Mouse (Mus musculus): ENCODE data around the gene Chmp4b. TPM values are rescaled to one million over a fixed set of nuclear protein-coding genes. Genes with fewer than 3 reads are reported as not detected.

Chmp4b gene
- polyA plus RNA-seq, 1 experiment from 2014 or later: 22.1 TPM

- H3K9me3 ChIP-seq (replicated peaks; ENCODE audit: control insufficient read depth, low read length, poor library complexity, severe bottlenecking): no peaks in the 10 kb centered on the region
- H3K36me3 ChIP-seq (ENCODE audit: control insufficient read depth, insufficient read depth, low read length): peaks cover 5% of the 10 kb centered on the region; the same call in 1 of the 2 replicates
- no peaks in the 10 kb centered on the region for H3K27me3 ChIP-seq (ENCODE audit: control insufficient read depth, insufficient read depth, low read depth, low read length)
- no peak for ATAC-seq
- no peak overlapping the region for H3K9ac ChIP-seq (ENCODE audit: low read depth, low read length)
- H3K4me1 ChIP-seq (ENCODE audit: control insufficient read depth, insufficient read depth, low read length): peaks cover 12% of the 10 kb centered on the region
- no peak overlapping the region for H3K4me3 ChIP-seq (ENCODE audit: low read depth, low read length)
- 97% methylated on average over 3 of the region's 3 CpGs for WGBS
- no peak overlapping the region for H3K4me2 ChIP-seq (ENCODE audit: low read length)
- no peak overlapping the region for H3K27ac ChIP-seq (ENCODE audit: low read length)
These were observed 35.3 kb downstream of the Chmp4b start for GRCm38 (mm10) chr2:154686819-154687218.

GRCm38 (mm10) chr2:154689391-154689790 lies 37.9 kb downstream of the Chmp4b start:
- no peak overlapping the region for H3K9ac ChIP-seq (ENCODE audit: low read depth, low read length)
- no peak overlapping the region for H3K27ac ChIP-seq (ENCODE audit: low read length)
- H3K9me3 ChIP-seq (replicated peaks; ENCODE audit: control insufficient read depth, low read length, poor library complexity, severe bottlenecking): no peaks in the 10 kb centered on the region
- WGBS: 94% methylated on average over 14 of the region's 14 CpGs
- no peaks in the 10 kb centered on the region for H3K27me3 ChIP-seq (ENCODE audit: control insufficient read depth, insufficient read depth, low read depth, low read length)
- peaks cover 5% of the 10 kb centered on the region; the same call in 1 of the 2 replicates for H3K36me3 ChIP-seq (ENCODE audit: control insufficient read depth, insufficient read depth, low read length)
- no peak overlapping the region for H3K4me2 ChIP-seq (ENCODE audit: low read length)
- no peak overlapping the region for H3K4me3 ChIP-seq (ENCODE audit: low read depth, low read length)
- ATAC-seq: no peak
- H3K4me1 ChIP-seq (ENCODE audit: control insufficient read depth, insufficient read depth, low read length): no peaks in the 10 kb centered on the region

- no peak for ATAC-seq
- no peak overlapping the region for H3K9ac ChIP-seq (ENCODE audit: low read depth, low read length)
- no peaks in the 10 kb centered on the region for H3K27me3 ChIP-seq (ENCODE audit: control insufficient read depth, insufficient read depth, low read depth, low read length)
- no peak overlapping the region for H3K27ac ChIP-seq (ENCODE audit: low read length)
- WGBS: 97% methylated on average over 5 of the region's 5 CpGs
- H3K4me2 ChIP-seq (ENCODE audit: low read length): no peak overlapping the region
- no peaks in the 10 kb centered on the region for H3K4me1 ChIP-seq (ENCODE audit: control insufficient read depth, insufficient read depth, low read length)
- no peaks in the 10 kb centered on the region for H3K9me3 ChIP-seq (replicated peaks; ENCODE audit: control insufficient read depth, low read length, poor library complexity, severe bottlenecking)
- H3K36me3 ChIP-seq (ENCODE audit: control insufficient read depth, insufficient read depth, low read length): peaks cover 8% of the 10 kb centered on the region
- no peak overlapping the region for H3K4me3 ChIP-seq (ENCODE audit: low read depth, low read length)
These were observed 39.5 kb downstream of the Chmp4b start for GRCm38 (mm10) chr2:154690959-154691358.

GRCm38 (mm10) chr2:154693186-154693940 lies 41.9 kb downstream of the Chmp4b start:
- no peak for ATAC-seq
- no peaks in the 10 kb centered on the region for H3K9me3 ChIP-seq (replicated peaks; ENCODE audit: control insufficient read depth, low read length, poor library complexity, severe bottlenecking)
- peaks cover 8% of the 10 kb centered on the region for H3K36me3 ChIP-seq (ENCODE audit: control insufficient read depth, insufficient read depth, low read length)
- H3K27ac ChIP-seq (ENCODE audit: low read length): no peak overlapping the region
- no peak overlapping the region for H3K4me3 ChIP-seq (ENCODE audit: low read depth, low read length)
- no peak overlapping the region for H3K4me2 ChIP-seq (ENCODE audit: low read length)
- no peak overlapping the region for H3K9ac ChIP-seq (ENCODE audit: low read depth, low read length)
- H3K27me3 ChIP-seq (ENCODE audit: control insufficient read depth, insufficient read depth, low read depth, low read length): no peaks in the 10 kb centered on the region
- 78% methylated on average over 11 of the region's 11 CpGs for WGBS
- no peaks in the 10 kb centered on the region for H3K4me1 ChIP-seq (ENCODE audit: control insufficient read depth, insufficient read depth, low read length)

- no peak for ATAC-seq
- Histone ChIP-seq H3K9ac (ENCODE audit: low read depth, low read length) (no peak overlapping the region), H3K27ac (ENCODE audit: low read length) (no peak overlapping the region), H3K4me1 (ENCODE audit: control insufficient read depth, insufficient read depth, low read length) (no peaks in the 10 kb centered on the region), H3K4me2 (ENCODE audit: low read length) (no peak overlapping the region), H3K27me3 (ENCODE audit: control insufficient read depth, insufficient read depth, low read depth, low read length) (no peaks in the 10 kb centered on the region), H3K4me3 (ENCODE audit: low read depth, low read length) (no peak overlapping the region), H3K36me3 (ENCODE audit: control insufficient read depth, insufficient read depth, low read length) (peaks cover 8% of the 10 kb centered on the region), H3K9me3 (replicated peaks; ENCODE audit: control insufficient read depth, low read length, poor library complexity, severe bottlenecking) (no peaks in the 10 kb centered on the region)
- 95% methylated on average over 12 of the region's 12 CpGs for WGBS
These were observed 42.4 kb downstream of the Chmp4b start for GRCm38 (mm10) chr2:154693941-154694256.

- Histone ChIP-seq H3K4me3 (ENCODE audit: low read depth, low read length) (no peak overlapping the region), H3K9me3 (replicated peaks; ENCODE audit: control insufficient read depth, low read length, poor library complexity, severe bottlenecking) (no peaks in the 10 kb centered on the region), H3K27ac (ENCODE audit: low read length) (no peak overlapping the region), H3K4me2 (ENCODE audit: low read length) (no peak overlapping the region), H3K4me1 (ENCODE audit: control insufficient read depth, insufficient read depth, low read length) (no peaks in the 10 kb centered on the region), H3K36me3 (ENCODE audit: control insufficient read depth, insufficient read depth, low read length) (peaks cover 5% of the 10 kb centered on the region; the same call in 1 of the 2 replicates), H3K9ac (ENCODE audit: low read depth, low read length) (no peak overlapping the region), H3K27me3 (ENCODE audit: control insufficient read depth, insufficient read depth, low read depth, low read length) (no peaks in the 10 kb centered on the region)
- no peak for ATAC-seq
- WGBS: 80% methylated on average over 8 of the region's 8 CpGs
These were observed 44.2 kb downstream of the Chmp4b start for GRCm38 (mm10) chr2:154695690-154696089.

GRCm38 (mm10) chr2:154696660-154697059 lies 45.2 kb downstream of the Chmp4b start:
- H3K9me3 ChIP-seq (replicated peaks; ENCODE audit: control insufficient read depth, low read length, poor library complexity, severe bottlenecking): no peaks in the 10 kb centered on the region
- H3K27ac ChIP-seq (ENCODE audit: low read length): no peak overlapping the region
- no peak for ATAC-seq
- no peaks in the 10 kb centered on the region for H3K27me3 ChIP-seq (ENCODE audit: control insufficient read depth, insufficient read depth, low read depth, low read length)
- H3K9ac ChIP-seq (ENCODE audit: low read depth, low read length): no peak overlapping the region
- H3K4me3 ChIP-seq (ENCODE audit: low read depth, low read length): no peak overlapping the region
- 85% methylated on average over 3 of the region's 3 CpGs for WGBS
- H3K4me1 ChIP-seq (ENCODE audit: control insufficient read depth, insufficient read depth, low read length): no peaks in the 10 kb centered on the region
- H3K4me2 ChIP-seq (ENCODE audit: low read length): no peak overlapping the region
- H3K36me3 ChIP-seq (ENCODE audit: control insufficient read depth, insufficient read depth, low read length): peaks cover 5% of the 10 kb centered on the region; the same call in 1 of the 2 replicates

- Histone ChIP-seq H3K4me1 (ENCODE audit: control insufficient read depth, insufficient read depth, low read length) (no peaks in the 10 kb centered on the region), H3K9me3 (replicated peaks; ENCODE audit: control insufficient read depth, low read length, poor library complexity, severe bottlenecking) (no peaks in the 10 kb centered on the region), H3K4me2 (ENCODE audit: low read length) (no peak overlapping the region), H3K27ac (ENCODE audit: low read length) (no peak overlapping the region), H3K36me3 (ENCODE audit: control insufficient read depth, insufficient read depth, low read length) (peaks cover 5% of the 10 kb centered on the region; the same call in 1 of the 2 replicates), H3K9ac (ENCODE audit: low read depth, low read length) (no peak overlapping the region), H3K4me3 (ENCODE audit: low read depth, low read length) (no peak overlapping the region), H3K27me3 (ENCODE audit: control insufficient read depth, insufficient read depth, low read depth, low read length) (no peaks in the 10 kb centered on the region)
- 98% methylated on average over 4 of the region's 4 CpGs for WGBS
- ATAC-seq: no peak
These were observed 47.9 kb downstream of the Chmp4b start for GRCm38 (mm10) chr2:154699360-154699759.

- Histone ChIP-seq H3K9ac (ENCODE audit: low read depth, low read length) (no peak overlapping the region), H3K4me2 (ENCODE audit: low read length) (no peak overlapping the region), H3K9me3 (replicated peaks; ENCODE audit: control insufficient read depth, low read length, poor library complexity, severe bottlenecking) (no peaks in the 10 kb centered on the region), H3K4me3 (ENCODE audit: low read depth, low read length) (no peak overlapping the region), H3K4me1 (ENCODE audit: control insufficient read depth, insufficient read depth, low read length) (no peaks in the 10 kb centered on the region), H3K27ac (ENCODE audit: low read length) (no peak overlapping the region), H3K36me3 (ENCODE audit: control insufficient read depth, insufficient read depth, low read length) (0 out of 2 replicates have a peak, but pooled peaks cover 2% of the 10 kb centered on the region), H3K27me3 (ENCODE audit: control insufficient read depth, insufficient read depth, low read depth, low read length) (no peaks in the 10 kb centered on the region)
- 88% methylated on average over 2 of the region's 2 CpGs for WGBS
- ATAC-seq: no peak
These were observed 48.7 kb downstream of the Chmp4b start for GRCm38 (mm10) chr2:154700177-154700576.

Data from midbrain, embryonic 16.5 days (tissue).